Mouse (Mus musculus) neural tube, postnatal 0 days (tissue): ENCODE measurements around the gene Stoml1. TPM values are rescaled to one million over a fixed set of nuclear protein-coding genes. Genes with fewer than 3 reads are reported as not detected.

Experiments
- microRNA-seq: library from miRNA; unstranded; fragments of <30 nt; microRNA quantifications from one replicate; pipeline ENCODE4, GENCODE M21; 2016
- polyA plus RNA-seq: library from polyadenylated mRNA; unstranded; fragments of >200 nt; fragmentation: Nextera tagmentation; extraction: Ambion mirVana; gene quantifications from 2 replicates; pipeline ENCODE4 v1.2.1, GENCODE M21; 2015

The Stoml1 gene
- polyA plus RNA-seq: 128 and 132 TPM in 2 replicates

DNA sequence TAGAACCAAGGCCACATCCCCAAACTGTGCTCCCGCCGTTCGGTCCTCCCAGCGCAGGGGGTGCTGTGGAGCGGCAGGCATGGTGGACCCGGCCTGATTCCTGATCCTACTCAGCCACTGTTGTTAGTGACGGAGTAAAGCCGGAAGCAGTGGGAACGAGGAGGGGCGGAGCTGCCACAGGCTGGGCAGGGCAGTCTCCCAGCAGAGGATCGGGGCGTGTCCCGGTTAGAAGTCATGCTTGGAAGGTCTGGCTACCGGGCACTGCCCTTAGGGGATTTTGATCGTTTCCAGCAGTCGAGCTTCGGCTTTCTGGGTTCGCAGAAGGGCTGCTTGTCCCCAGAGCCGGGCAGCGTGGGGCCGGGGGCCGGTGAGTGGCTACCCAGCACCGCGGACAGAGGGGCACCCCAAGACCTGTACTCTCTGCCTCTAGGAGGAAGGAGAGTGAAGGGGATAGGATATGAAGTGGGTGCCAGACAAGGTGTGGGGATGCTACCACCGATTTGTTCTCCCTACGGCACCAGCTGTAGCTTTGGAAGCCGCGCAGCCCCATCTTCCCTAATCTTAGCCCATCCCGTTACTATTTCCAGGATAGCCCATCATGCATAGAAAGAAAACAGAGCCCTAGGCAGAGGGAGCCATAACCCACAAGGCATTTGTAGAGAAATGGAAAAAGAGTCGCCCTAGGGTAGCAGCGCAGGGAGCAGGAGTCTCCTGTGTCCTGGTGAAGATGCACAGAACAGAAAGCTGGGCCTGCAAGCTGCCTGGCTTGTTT is at the start of gene Stoml1:
Gene Stoml1, plus strand, starts transcription at position 132 of the 772 bp plus-strand sequence.

DNA sequence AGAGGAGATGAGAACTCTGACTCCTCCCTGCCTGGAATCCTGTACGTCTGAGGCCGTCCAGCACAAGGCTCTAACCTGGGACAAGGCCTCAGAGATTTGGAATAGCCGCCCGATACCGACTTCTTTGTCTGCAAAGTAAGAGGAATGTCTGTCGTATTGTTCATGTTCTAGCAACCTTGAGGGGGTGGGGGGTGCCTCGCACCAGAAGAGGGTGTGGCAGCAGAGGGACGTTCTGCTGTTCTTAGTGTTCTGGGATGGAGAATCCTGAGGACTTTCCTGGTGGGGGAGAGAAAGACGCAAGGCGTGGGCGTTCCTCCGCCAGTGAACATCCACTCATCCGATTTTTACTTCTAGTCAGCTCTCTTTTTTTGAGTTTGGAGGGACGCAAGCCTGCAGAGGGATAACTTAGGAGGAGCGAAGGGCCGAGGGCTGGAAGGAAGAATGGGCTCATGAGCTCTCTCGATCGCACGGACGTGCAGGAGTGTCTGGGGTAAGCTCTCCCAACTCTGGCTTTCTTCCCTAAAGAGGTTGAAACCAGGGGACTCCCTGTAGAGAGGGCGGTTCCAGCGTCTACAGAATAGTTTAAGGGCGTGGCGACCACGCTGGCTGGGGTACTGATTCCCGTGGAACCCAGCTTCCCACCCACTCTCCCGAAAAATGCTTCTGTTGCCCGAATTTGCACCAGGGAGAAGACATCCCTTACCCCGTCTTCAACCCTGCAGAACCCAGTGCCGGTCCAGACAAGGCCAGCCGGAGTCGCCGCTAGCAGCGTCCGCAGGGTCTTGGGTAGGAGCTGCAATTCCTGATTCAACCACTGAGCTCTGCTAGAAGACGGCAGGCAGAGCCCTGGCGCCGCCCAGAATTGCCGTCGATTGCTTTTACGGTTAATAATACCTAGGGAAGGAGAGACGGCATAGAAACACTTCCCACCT is 49.2 kb upstream of the Stoml1 start, which contains the start of the genes Islr and Islr2:
Gene Islr, minus strand, starts transcription at position 791 of the 932 bp plus-strand sequence.
Gene Islr2, minus strand, starts transcription at position 804 of the 932 bp plus-strand sequence.

DNA sequence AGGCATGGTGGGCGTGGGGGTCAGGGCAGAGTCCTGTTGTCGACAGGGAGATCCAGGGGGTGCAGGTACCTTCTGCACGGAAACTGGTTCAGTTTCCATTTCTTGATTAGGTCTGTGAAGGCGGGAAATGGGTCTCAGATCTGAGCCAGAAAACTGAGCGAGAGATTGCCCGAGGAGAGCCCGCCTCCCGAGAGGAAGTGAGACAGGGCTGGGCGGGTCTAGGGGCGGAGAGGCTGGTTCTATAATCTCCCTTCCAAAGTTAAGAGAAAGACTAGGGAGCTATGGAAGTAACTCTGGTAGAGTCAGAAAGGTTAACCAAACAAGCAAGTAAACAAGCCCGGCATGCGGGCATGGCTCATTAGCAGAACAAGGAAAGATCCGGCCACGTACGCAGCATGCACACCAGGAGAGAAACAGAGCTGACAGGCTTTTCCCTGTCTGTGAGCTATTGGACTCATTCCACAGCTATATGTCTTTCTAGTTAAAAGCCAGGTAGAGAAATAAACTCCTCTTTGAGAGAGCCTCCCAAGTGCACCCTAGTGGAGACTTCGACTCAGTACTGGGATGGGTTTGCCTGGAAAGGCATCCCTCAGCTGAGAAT is 3.3 kb upstream of the Stoml1 start, which contains the start of gene Pml:
Gene Pml, minus strand, starts transcription at position 195 of the 601 bp plus-strand sequence.

Small RNAs within 50 kb of the gene (microRNA-seq; reads per million reads assigned to microRNA genes)
- not detected for gene Mir6385

Other genes with a start within 250 kb of the Stoml1 start
- 0.77 and 1.5 TPM in 2 replicates for gene Cyp11a1, start 246.8 kb upstream of the Stoml1 start, polyA plus RNA-seq
- 12.9 and 13.6 TPM in 2 replicates for gene Stra6, start 189.4 kb upstream of the Stoml1 start, polyA plus RNA-seq
- gene Ccdc33, start 134.3 kb upstream of the Stoml1 start, polyA plus RNA-seq: 0.80 and 1.3 TPM in 2 replicates
- 40.3 and 44.0 TPM in 2 replicates for gene Islr, start 48.9 kb upstream of the Stoml1 start, polyA plus RNA-seq
- 3.9 and 4.0 TPM in 2 replicates for gene Islr2, start 48.8 kb upstream of the Stoml1 start, polyA plus RNA-seq
- 3.2 TPM in 2 replicates for gene Pml, start 3.4 kb upstream of the Stoml1 start, polyA plus RNA-seq
- 9.5 and 11.1 TPM in 2 replicates for gene Loxl1, start 60.0 kb downstream of the Stoml1 start, polyA plus RNA-seq
- gene Tbc1d21, start 117.3 kb downstream of the Stoml1 start, polyA plus RNA-seq: not detected in 2 replicates
- gene Insyn1, start 235.4 kb downstream of the Stoml1 start, polyA plus RNA-seq: 10.6 and 12.5 TPM in 2 replicates